Mouse (Mus musculus) lung, embryonic 14.5 days (tissue): Measurements from ENCODE around the gene Pcnx2. TPM values are rescaled to one million over a fixed set of nuclear protein-coding genes. Genes with fewer than 3 reads are reported as not detected.

Source experiments
- ATAC-seq: fragments of 200-750 bp; cut with Nextera tagmentation; 2 replicates; pipeline ENCODE4 v1.8.0; 2017; ENCODE audit warnings: mild to moderate bottlenecking, moderate TSS enrichment, moderate library complexity; ENCODE audit not compliant: insufficient read depth
- DNase-seq: peaks from one replicate; pipeline ENCODE4 v3.0.0-alpha.2; 2015
- H3K27ac ChIP-seq: fragments of 300-500 bp; sonication (generic); 2 replicates; pipeline ENCODE4 v1.5.1; 2014; ENCODE audit warnings: low read depth, mild to moderate bottlenecking, moderate library complexity
- H3K27me3 ChIP-seq: fragments of 300-500 bp; sonication (generic); 2 replicates; pipeline ENCODE4 v1.6.1; 2014; ENCODE audit warnings: low read length, control low read depth; ENCODE audit not compliant: insufficient read depth
- H3K36me3 ChIP-seq: fragments of 300-500 bp; sonication (generic); 2 replicates; pipeline ENCODE4 v1.6.1; 2014; ENCODE audit warnings: control low read depth; ENCODE audit not compliant: insufficient read depth
- H3K4me1 ChIP-seq: fragments of 300-500 bp; sonication (generic); 2 replicates; pipeline ENCODE4 v1.6.1; 2014; ENCODE audit warnings: antibody characterized with exemption, control low read depth; ENCODE audit not compliant: insufficient read depth
- H3K4me2 ChIP-seq: fragments of 300-500 bp; sonication (generic); 2 replicates; pipeline ENCODE4 v1.6.1; 2014; ENCODE audit warnings: mild to moderate bottlenecking
- H3K4me3 ChIP-seq: fragments of 300-500 bp; sonication (generic); 2 replicates; pipeline ENCODE4 v1.5.1; 2014; ENCODE audit warnings: low read depth, low read length
- H3K9ac ChIP-seq: fragments of 300-500 bp; sonication (generic); 2 replicates; pipeline ENCODE4 v1.6.1; 2014
- H3K9me3 ChIP-seq: fragments of 300-500 bp; sonication (generic); 2 replicates; pipeline ENCODE4 v1.6.1; 2016; ENCODE audit warnings: low read depth, low read length, control low read depth
- CTCF ChIP-seq: IDR thresholded peaks from 2 replicates; pipeline ENCODE4 v1.5.1; 2016; ENCODE audit warnings: antibody characterized with exemption, low read depth
- WGBS: fragments of 180-500 bp; shearing (Covaris S2); extraction: QIAGEN DNeasy Blood & Tissue Kit; methylation state at CpG from one replicate; pipeline ENCODE4 v1.1.7; 2014; 5-methylcytosine and 5-hydroxymethylcytosine counted together
- polyA plus RNA-seq: library from polyadenylated mRNA; unstranded; fragments of >200 nt; fragmentation: Nextera tagmentation; extraction: Ambion mirVana; gene quantifications from 2 replicates; pipeline ENCODE4 v1.2.1, GENCODE M21; 2014

Gene Pcnx2
- polyA plus RNA-seq: 0.15 TPM in 1 of 2 replicates, not detected in the other

DNA sequence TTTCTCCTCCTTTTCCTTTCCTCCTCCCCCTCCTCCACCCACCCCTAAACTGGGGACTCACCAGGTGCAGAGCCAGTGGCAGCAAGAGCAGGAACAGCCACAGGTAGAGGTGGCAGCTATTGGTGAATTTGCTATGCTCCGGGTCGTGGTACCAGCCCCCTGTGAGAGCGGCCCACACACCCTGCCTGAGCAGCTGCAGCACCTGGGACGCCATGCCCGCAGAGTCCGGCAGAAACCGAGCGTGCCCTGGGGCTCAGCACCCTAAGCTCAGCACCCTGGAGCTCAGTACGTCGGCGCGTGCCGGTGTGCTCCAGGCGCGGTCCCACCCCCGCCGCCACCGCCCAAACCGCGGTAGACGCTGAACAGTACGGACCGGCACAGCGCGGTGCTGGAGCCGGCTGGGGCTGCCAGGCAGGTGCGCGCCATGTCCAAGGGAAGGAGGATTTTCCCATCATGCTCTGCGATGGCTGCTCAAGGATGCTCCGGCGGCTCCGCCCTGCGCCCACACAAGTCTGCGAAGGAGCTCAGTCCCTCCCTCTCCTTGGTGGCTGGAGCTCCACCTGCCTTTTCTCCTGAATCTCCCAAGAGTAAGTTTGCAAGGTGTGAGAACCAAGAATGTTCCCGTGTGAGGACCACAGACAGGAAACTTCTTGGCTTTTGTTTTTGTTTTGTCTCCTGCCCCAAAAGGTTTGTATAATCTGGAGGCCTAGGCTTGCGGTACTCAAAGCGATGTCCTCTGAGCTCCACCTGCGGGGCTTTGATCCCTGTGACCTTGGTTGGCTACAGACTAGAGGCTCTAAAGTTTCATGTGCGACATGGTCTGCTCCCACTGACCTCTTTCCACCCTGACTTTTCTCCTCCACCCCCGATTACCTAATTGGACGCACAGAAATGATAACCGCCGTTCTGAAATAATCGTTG is at the start of gene Pcnx2:
Pcnx2 (minus strand) TSS at position 450 of the 921 bp plus-strand sequence.
- Histone ChIP-seq H3K27ac (no peak within 1 kb of the TSS), H3K9me3 (no peaks in the 10 kb centered on the region), H3K4me1 (no peaks in the 10 kb centered on the region), H3K4me2 (peak within 1 kb of the TSS; percentile 50), H3K9ac (no peak within 1 kb of the TSS), H3K36me3 (no peaks in the 10 kb centered on the region), H3K27me3 (peaks cover 29% of the 10 kb centered on the region), H3K4me3 (peak within 1 kb of the TSS; percentile 19)
- peak; percentile 14; the same call in 1 of the 2 replicates for ATAC-seq
- no peak for DNase-seq
- TF ChIP-seq CTCF: no peak
- WGBS: 7% methylated on average over 44 of the region's 44 CpGs

GRCm38 (mm10) chr8:125944511-125944910 is 46.4 kb upstream of the Pcnx2 start:
- no peak for ATAC-seq
- Histone ChIP-seq H3K27me3 (no peaks in the 10 kb centered on the region), H3K27ac (no peak overlapping the region), H3K4me3 (no peak overlapping the region), H3K9ac (no peak overlapping the region), H3K4me1 (no peaks in the 10 kb centered on the region), H3K9me3 (no peaks in the 10 kb centered on the region), H3K36me3 (no peaks in the 10 kb centered on the region), H3K4me2 (no peak overlapping the region)
- TF ChIP-seq CTCF: no peak
- 73% methylated on average over 4 of the region's 4 CpGs for WGBS
- DNase-seq: no peak

DNA sequence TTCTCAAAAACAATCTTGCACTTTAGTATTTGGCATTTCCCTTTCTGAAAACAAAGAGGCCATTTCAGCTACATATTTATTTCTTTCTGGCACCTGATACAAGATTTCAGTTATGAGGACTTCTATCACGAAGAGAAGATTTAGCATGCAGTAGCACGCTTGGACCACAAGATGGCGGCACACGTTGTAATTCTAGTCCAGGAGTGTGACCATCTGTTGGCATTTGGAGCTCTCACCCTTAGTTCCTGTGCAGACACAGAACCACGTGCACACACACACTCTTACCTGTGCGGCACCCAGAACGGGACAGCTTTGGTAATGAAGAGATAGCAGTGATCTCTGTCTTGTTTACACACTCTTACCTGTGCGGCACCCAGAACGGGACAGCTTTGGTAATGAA is 37.5 kb upstream of the Pcnx2 start:
- ATAC-seq: no peak
- Histone ChIP-seq H3K27ac (no peak overlapping the region), H3K36me3 (no peaks in the 10 kb centered on the region), H3K9me3 (no peaks in the 10 kb centered on the region), H3K27me3 (no peaks in the 10 kb centered on the region), H3K9ac (no peak overlapping the region), H3K4me2 (no peak overlapping the region), H3K4me1 (no peaks in the 10 kb centered on the region), H3K4me3 (no peak overlapping the region)
- WGBS: 41% methylated on average over 9 of the region's 9 CpGs
- TF ChIP-seq CTCF: peak; percentile 84
- DNase-seq: peak; percentile 83

- WGBS: 96% methylated on average over 6 of the region's 6 CpGs
- no peak for ATAC-seq
- H3K9ac ChIP-seq: no peak overlapping the region
Observed at GRCm38 (mm10) chr8:125931822-125932221, 33.7 kb upstream of the Pcnx2 start.

GRCm38 (mm10) chr8:125930276-125931046 is 32.3 kb upstream of the Pcnx2 start:
- DNase-seq: no peak
- 55% methylated on average over 11 of the region's 11 CpGs for WGBS
- Histone ChIP-seq H3K9ac (no peak overlapping the region), H3K27ac (no peak overlapping the region), H3K4me2 (no peak overlapping the region), H3K36me3 (no peaks in the 10 kb centered on the region), H3K4me1 (no peaks in the 10 kb centered on the region), H3K4me3 (no peak overlapping the region), H3K9me3 (no peaks in the 10 kb centered on the region), H3K27me3 (no peaks in the 10 kb centered on the region)
- TF ChIP-seq CTCF: no peak
- no peak for ATAC-seq

More at GRCm38 (mm10) chr8:125931822-125932221, 33.7 kb upstream of the Pcnx2 start:
- H3K4me3 ChIP-seq: no peak overlapping the region
- H3K4me2 ChIP-seq: no peak overlapping the region
- H3K36me3 ChIP-seq: no peaks in the 10 kb centered on the region
- DNase-seq: no peak
- H3K9me3 ChIP-seq: no peaks in the 10 kb centered on the region
- no peak for TF ChIP-seq CTCF
- no peak overlapping the region for H3K27ac ChIP-seq
- H3K27me3 ChIP-seq: no peaks in the 10 kb centered on the region
- H3K4me1 ChIP-seq: no peaks in the 10 kb centered on the region

DNA sequence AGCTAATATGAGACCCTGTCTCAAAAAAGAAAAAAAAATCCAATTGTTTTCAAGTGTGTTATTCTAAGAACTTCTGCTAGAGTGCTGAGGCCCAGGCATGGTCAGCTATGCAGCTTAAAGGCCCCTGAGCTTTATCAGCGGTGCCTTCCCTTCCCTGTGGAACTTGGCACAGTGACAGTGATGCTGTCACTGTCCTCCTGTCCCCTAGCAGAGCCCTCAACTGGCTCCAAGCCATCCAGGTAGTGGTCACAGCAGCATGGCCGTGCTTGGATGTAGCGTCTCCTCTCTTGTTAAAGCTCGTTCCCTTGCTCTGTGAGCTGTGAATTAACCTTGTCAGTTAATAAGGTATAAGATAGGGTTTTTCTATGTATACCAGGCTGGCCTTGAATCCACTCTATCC is 28.5 kb upstream of the Pcnx2 start:
- Histone ChIP-seq H3K9me3 (no peaks in the 10 kb centered on the region), H3K27me3 (no peaks in the 10 kb centered on the region), H3K4me1 (no peaks in the 10 kb centered on the region), H3K4me3 (no peak overlapping the region), H3K9ac (no peak overlapping the region), H3K36me3 (no peaks in the 10 kb centered on the region), H3K4me2 (no peak overlapping the region), H3K27ac (no peak overlapping the region)
- DNase-seq: no peak
- ATAC-seq: no peak
- 79% methylated on average over 4 of the region's 4 CpGs for WGBS
- TF ChIP-seq CTCF: no peak

GRCm38 (mm10) chr8:125922333-125922732 is 24.2 kb upstream of the Pcnx2 start:
- ATAC-seq (no peak), DNase-seq (peak; percentile 19)
- Histone ChIP-seq H3K4me1 (no peaks in the 10 kb centered on the region), H3K4me3 (no peak overlapping the region), H3K27me3 (no peaks in the 10 kb centered on the region), H3K9ac (no peak overlapping the region), H3K36me3 (no peaks in the 10 kb centered on the region), H3K27ac (no peak overlapping the region), H3K4me2 (no peak overlapping the region), H3K9me3 (no peaks in the 10 kb centered on the region)
- TF ChIP-seq CTCF: no peak
- 29% methylated on average over 3 of the region's 3 CpGs for WGBS
